Mouse (Mus musculus) macrophage (primary cell): ENCODE results near the gene Nr1i2. TPM values are rescaled to one million over a fixed set of nuclear protein-coding genes. Genes with fewer than 3 reads are reported as not detected.

ENCODE experiments used
- H3K27ac ChIP-seq: fragments of 350-480 bp; formaldehyde crosslinking; 2 replicates; pipeline ENCODE4 v1.9.0; 2021
- H3K36me3 ChIP-seq: fragments of 350-480 bp; formaldehyde crosslinking; 2 replicates; pipeline ENCODE4 v1.9.0; 2021; ENCODE audit errors: inconsistent target
- H3K4me3 ChIP-seq: fragments of 350-480 bp; formaldehyde crosslinking; 2 replicates; pipeline ENCODE4 v1.9.0; 2021; ENCODE audit errors: inconsistent target
- H3K79me2 ChIP-seq: fragments of 350-480 bp; formaldehyde crosslinking; 2 replicates; pipeline ENCODE4 v1.9.0; 2021; ENCODE audit errors: inconsistent target
- WGBS: methylation state at CpG from one replicate; pipeline ENCODE4 v1.1.7; 2026; ENCODE audit warnings: inconsistent platforms; ENCODE audit not compliant: missing documents; 5-methylcytosine and 5-hydroxymethylcytosine counted together
- polyA plus RNA-seq: library from polyadenylated mRNA; stranded (reverse); fragments of 250-400 nt; gene quantifications from 3 replicates; pipeline ENCODE4 v1.2.4, GENCODE M21; 2018; ENCODE audit warnings: inconsistent platforms

Nr1i2 gene
- polyA plus RNA-seq, 1 experiment from 2014 or later, result not detected

DNA sequence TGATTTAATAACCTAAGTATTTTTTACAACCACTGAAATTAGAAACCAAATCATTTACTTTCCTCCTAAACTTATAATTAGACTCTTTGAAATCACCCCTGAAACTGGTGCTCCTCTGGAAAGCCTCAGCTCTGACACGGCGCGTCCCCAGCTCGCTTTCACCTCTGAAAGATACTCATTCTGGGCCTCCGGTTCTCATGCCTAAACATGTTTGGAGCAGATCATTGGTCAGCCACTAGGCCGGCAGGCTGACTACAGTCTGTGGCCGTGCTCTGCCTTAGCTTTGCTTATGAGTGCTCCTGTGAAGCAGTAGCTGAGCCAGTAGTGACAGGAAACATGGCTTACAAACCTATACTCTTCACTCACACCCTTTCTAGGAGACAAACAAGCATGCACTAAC is 89.4 kb downstream of the Nr1i2 start:
- peaks cover 4% of the 10 kb centered on the region; the same call in 1 of the 2 replicates for H3K79me2 ChIP-seq
- H3K36me3 ChIP-seq, result peaks cover 26% of the 10 kb centered on the region
- H3K4me3 ChIP-seq, result no peak overlapping the region
- no peak overlapping the region for H3K27ac ChIP-seq
- WGBS, result 95% methylated on average over 7 of the region's 7 CpGs

Other genes with a start within 250 kb of the Nr1i2 start
- 31.4 to 45.3 TPM (median 38.2 TPM) in 3 replicates for gene Gsk3b, start 205.8 kb downstream of the Nr1i2 start, polyA plus RNA-seq
- gene Maats1, start 47.3 kb upstream of the Nr1i2 start, polyA plus RNA-seq, result not detected in 3 replicates
- gene Cox17, start 52.2 kb upstream of the Nr1i2 start, polyA plus RNA-seq, result 147 to 264 TPM (median 175 TPM) in 3 replicates
- gene Gm21987, start 52.2 kb upstream of the Nr1i2 start, polyA plus RNA-seq, result not detected in 3 replicates
- not detected in 3 replicates for gene Popdc2, start 67.4 kb upstream of the Nr1i2 start, polyA plus RNA-seq
- not detected in 3 replicates for gene Pla1a, start 138.3 kb upstream of the Nr1i2 start, polyA plus RNA-seq
- 22.0 to 44.8 TPM (median 35.9 TPM) in 3 replicates for gene Adprh, start 157.9 kb upstream of the Nr1i2 start, polyA plus RNA-seq
- gene Cd80, start 160.7 kb upstream of the Nr1i2 start, polyA plus RNA-seq, result 10.3 to 13.1 TPM (median 11.9 TPM) in 3 replicates
- 9.5 to 17.4 TPM (median 10.5 TPM) in 3 replicates for gene Timmdc1, start 227.8 kb upstream of the Nr1i2 start, polyA plus RNA-seq